Mouse (Mus musculus) cortical plate, adult 2 months (tissue): ENCODE measurements at regions not wholly inside any gene's neighbourhood (a gene's known extent, or its start where the extent isn't known, plus 50 kb on each side); places are given as distances from the start of the nearest gene placed in this dataset.

ENCODE experiments used
- CTCF ChIP-seq: fragments of 200-500 bp; IDR thresholded peaks from 2 replicates; pipeline ENCODE4 v1.5.1; 2011; ENCODE audit warnings: mild to moderate bottlenecking, control low read depth, low read length; ENCODE audit not compliant: insufficient read depth; ENCODE audit errors: extremely low read depth
- POLR2A ChIP-seq: fragments of 200-500 bp; IDR thresholded peaks from 2 replicates; pipeline ENCODE4 v1.6.1; 2011; ENCODE audit warnings: mild to moderate bottlenecking, low read length, control low read depth; ENCODE audit not compliant: insufficient read depth; ENCODE audit errors: extremely low read depth

DNA sequence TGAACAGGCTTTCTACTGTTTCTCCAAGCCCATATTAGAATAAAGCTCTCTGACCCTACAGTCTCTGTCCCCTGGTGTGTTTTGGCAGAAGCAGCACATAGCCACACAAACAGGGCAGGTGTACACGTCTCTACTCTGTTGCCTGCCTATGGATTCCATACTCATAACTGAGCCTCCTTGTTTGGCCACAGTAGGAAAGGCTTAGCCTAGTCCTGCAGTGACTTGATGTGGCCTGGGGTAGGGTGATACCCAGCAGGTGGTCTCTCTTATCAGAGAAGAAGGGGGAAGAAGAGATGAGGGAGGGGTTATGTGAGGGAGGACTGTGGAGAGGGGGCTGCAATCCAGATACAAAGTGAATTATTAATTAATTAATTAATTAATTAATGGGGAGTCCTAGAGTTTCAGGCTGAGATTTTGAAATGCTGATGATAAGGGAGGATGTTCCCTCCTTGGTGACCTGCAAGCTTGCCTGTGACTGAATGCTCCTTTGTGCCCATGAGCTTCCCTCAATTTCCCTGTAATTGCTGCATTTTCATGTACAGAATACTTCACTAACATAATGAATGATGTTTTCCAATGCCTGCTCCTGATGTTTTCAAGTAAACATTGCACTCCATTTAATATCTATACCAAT lies 402.7 kb upstream of the Lrrc3b start:
- TF ChIP-seq CTCF (no peak), POLR2A (no peak)
